Mouse (Mus musculus) CH12.LX (cell line): ENCODE measurements around the gene Hyal3. TPM values are rescaled to one million over a fixed set of nuclear protein-coding genes. Genes with fewer than 3 reads are reported as not detected.

Experiments used
- DNase-seq: peaks from one replicate; pipeline ENCODE4 v3.0.0-alpha.2; 2013; ENCODE audit errors: extremely low read depth
- H3K27ac ChIP-seq: 2 replicates; pipeline ENCODE4 v1.5.1; 2012; ENCODE audit warnings: low read depth, mild to moderate bottlenecking, control low read depth, moderate library complexity; ENCODE audit not compliant: insufficient read depth
- H3K27me3 ChIP-seq: replicated peaks from 2 replicates; pipeline ENCODE3; 2012; ENCODE audit warnings: inconsistent platforms
- H3K36me3 ChIP-seq, 2 experiments: replicated peaks in 1 of 2; 2 replicates each; pipeline versions ENCODE3 to v1.6.1; 2012; ENCODE audit warnings: inconsistent platforms in 1 of 2, low read length in 1 of 2, mild to moderate bottlenecking in 1 of 2, mixed read lengths in 1 of 2, moderate library complexity in 1 of 2; ENCODE audit not compliant: control insufficient read depth in 1 of 2, insufficient read depth in 1 of 2
- H3K4me1 ChIP-seq, 2 experiments: 2 replicates each; pipeline ENCODE4 v1.6.1; 2012; ENCODE audit warnings: inconsistent platforms in 1 of 2, moderate library complexity in 1 of 2; ENCODE audit not compliant: insufficient read depth in 2 of 2, control insufficient read depth in 1 of 2
- H3K4me2 ChIP-seq: 2 replicates; pipeline ENCODE4 v1.6.1; 2012; ENCODE audit warnings: low read depth, mild to moderate bottlenecking, control low read depth; ENCODE audit not compliant: poor library complexity, insufficient read depth, severe bottlenecking
- H3K4me3 ChIP-seq, 3 experiments: fragments of 150-350 bp in 1 of 3; sonication (generic) in 1 of 3; replicated peaks in 1 of 3; 2 replicates each; pipeline versions ENCODE3 to v1.5.1; 2011 to 2012; ENCODE audit warnings: low read depth in 2 of 3, low read length in 2 of 3, mild to moderate bottlenecking in 2 of 3, moderate library complexity in 2 of 3, control low read depth in 1 of 3, improper control_type of control experiment in 1 of 3, inconsistent platforms in 1 of 3, mixed read lengths in 1 of 3; ENCODE audit not compliant: poor library complexity in 1 of 3
- H3K79me2 ChIP-seq: replicated peaks from 2 replicates; pipeline ENCODE4 v1.6.1; 2012; ENCODE audit warnings: mild to moderate bottlenecking, moderate library complexity; ENCODE audit not compliant: control insufficient read depth, poor library complexity, insufficient read depth, severe bottlenecking; ENCODE audit errors: extremely low read depth
- H3K9ac ChIP-seq: 2 replicates; pipeline ENCODE4 v1.6.1; 2012; ENCODE audit warnings: low read depth, mild to moderate bottlenecking, control low read depth, moderate library complexity; ENCODE audit not compliant: insufficient read depth
- H3K9me3 ChIP-seq: replicated peaks from 2 replicates; pipeline ENCODE3; 2012; ENCODE audit warnings: low read length, inconsistent platforms, mixed read lengths
- BHLHE40 ChIP-seq: IDR thresholded peaks from 2 replicates; pipeline ENCODE4 v1.6.1; 2011; ENCODE audit warnings: mild to moderate bottlenecking, low read depth, low read length, improper control_type of control experiment
- CHD1 ChIP-seq: IDR thresholded peaks from 2 replicates; pipeline ENCODE4 v1.6.1; 2012; ENCODE audit warnings: low read depth, low read length, improper control_type of control experiment, inconsistent platforms
- CHD2 ChIP-seq: IDR thresholded peaks from 2 replicates; pipeline ENCODE4 v1.6.1; 2011; ENCODE audit warnings: low read length, improper control_type of control experiment
- CTCF ChIP-seq, 2 experiments: IDR thresholded peaks in 1 of 2; conservative IDR thresholded peaks in 1 of 2; 2 replicates each; pipeline ENCODE4 v1.5.1; 2011 to 2012; ENCODE audit warnings: low read depth in 2 of 2, low read length in 2 of 2, improper control_type of control experiment in 1 of 2, inconsistent platforms in 1 of 2, mild to moderate bottlenecking in 1 of 2, moderate library complexity in 1 of 2
- E2F4 ChIP-seq: IDR thresholded peaks from 2 replicates; pipeline ENCODE4 v1.6.1; 2011; ENCODE audit warnings: low read depth, low read length, improper control_type of control experiment; ENCODE audit not compliant: insufficient replicate concordance
- ELF1 ChIP-seq: IDR thresholded peaks from 2 replicates; pipeline ENCODE4 v1.6.1; 2014; ENCODE audit warnings: low read depth, mild to moderate bottlenecking, inconsistent platforms, low read length, improper control_type of control experiment
- GABPA ChIP-seq: IDR thresholded peaks from 2 replicates; pipeline ENCODE4 v1.6.1; 2012; ENCODE audit warnings: low read depth, low read length, improper control_type of control experiment, inconsistent platforms; ENCODE audit not compliant: insufficient replicate concordance
- HCFC1 ChIP-seq: IDR thresholded peaks from 2 replicates; pipeline ENCODE4 v1.6.1; 2012; ENCODE audit warnings: low read depth, mild to moderate bottlenecking, inconsistent platforms, low read length, improper control_type of control experiment
- JUND ChIP-seq: conservative IDR thresholded peaks from 2 replicates; pipeline ENCODE4 v1.6.1; 2011; ENCODE audit warnings: low read depth, low read length, improper control_type of control experiment
- MAFK ChIP-seq: IDR thresholded peaks from 2 replicates; pipeline ENCODE4 v1.6.1; 2011; ENCODE audit warnings: low read length, improper control_type of control experiment; ENCODE audit not compliant: insufficient replicate concordance
- MAZ ChIP-seq: IDR thresholded peaks from 2 replicates; pipeline ENCODE4 v1.6.1; 2012; ENCODE audit warnings: low read depth, mild to moderate bottlenecking, inconsistent platforms, low read length, improper control_type of control experiment, moderate library complexity
- MEF2A ChIP-seq: IDR thresholded peaks from 2 replicates; pipeline ENCODE4 v1.6.1; 2014; ENCODE audit warnings: low read depth, mild to moderate bottlenecking, inconsistent platforms, low read length, improper control_type of control experiment, borderline replicate concordance
- MXI1 ChIP-seq: IDR thresholded peaks from 2 replicates; pipeline ENCODE4 v1.6.1; 2011; ENCODE audit warnings: mild to moderate bottlenecking, low read depth, low read length, improper control_type of control experiment
- MYC ChIP-seq: IDR thresholded peaks from 2 replicates; pipeline ENCODE4 v1.6.1; 2011; ENCODE audit warnings: low read depth, mild to moderate bottlenecking, improper control_type of control experiment, low read length
- NELFE ChIP-seq: IDR thresholded peaks from 2 replicates; pipeline ENCODE4 v1.6.1; 2011; ENCODE audit warnings: low read depth, low read length, improper control_type of control experiment
- POLR2A ChIP-seq: IDR thresholded peaks from 2 replicates; pipeline ENCODE4 v1.6.1; 2011; ENCODE audit warnings: low read depth, mild to moderate bottlenecking, improper control_type of control experiment, low read length
- SIN3A ChIP-seq: IDR thresholded peaks from 2 replicates; pipeline ENCODE4 v1.6.1; 2012; ENCODE audit warnings: low read length, improper control_type of control experiment, inconsistent platforms
- SMC3 ChIP-seq: IDR thresholded peaks from 2 replicates; pipeline ENCODE4 v1.6.1; 2011; ENCODE audit warnings: low read depth, low read length, improper control_type of control experiment
- TBP ChIP-seq: conservative IDR thresholded peaks from 2 replicates; pipeline ENCODE4 v1.6.1; 2011; ENCODE audit warnings: low read depth, low read length, improper control_type of control experiment
- TCF12 ChIP-seq: IDR thresholded peaks from 2 replicates; pipeline ENCODE4 v1.6.1; 2014; ENCODE audit warnings: low read depth, mild to moderate bottlenecking, inconsistent platforms, low read length, improper control_type of control experiment
- USF1 ChIP-seq: IDR thresholded peaks from 2 replicates; pipeline ENCODE4 v1.6.1; 2014; ENCODE audit warnings: low read depth, mild to moderate bottlenecking, inconsistent platforms, low read length, improper control_type of control experiment
- USF2 ChIP-seq: conservative IDR thresholded peaks from 2 replicates; pipeline ENCODE4 v1.6.1; 2011; ENCODE audit warnings: low read depth, low read length, improper control_type of control experiment
- ZC3H11A ChIP-seq: IDR thresholded peaks from 2 replicates; pipeline ENCODE4 v1.6.1; 2012; ENCODE audit warnings: low read depth, mild to moderate bottlenecking, inconsistent platforms, low read length, improper control_type of control experiment
- ZKSCAN1 ChIP-seq: IDR thresholded peaks from 2 replicates; pipeline ENCODE4 v1.6.1; 2012; ENCODE audit warnings: low read depth, inconsistent platforms, low read length, improper control_type of control experiment, borderline replicate concordance
- ZMIZ1 ChIP-seq: IDR thresholded peaks from 2 replicates; pipeline ENCODE4 v1.6.1; 2012; ENCODE audit warnings: low read depth, mild to moderate bottlenecking, inconsistent platforms, low read length, improper control_type of control experiment
- ZNF384 ChIP-seq: IDR thresholded peaks from 2 replicates; pipeline ENCODE4 v1.6.1; 2012; ENCODE audit warnings: low read depth, low read length, improper control_type of control experiment, inconsistent platforms
- dilution Hi-C: fragments of 300-500 bp; cut with MboI; formaldehyde crosslinking; loops from 2 replicates; pipeline ENCODE4 v1.14.3; 2020; ENCODE audit warnings: low sequenced_read_pairs; ENCODE audit not compliant: extremely low pct_unique_long_range_greater_than_20kb, extremely low pct_ligation_motif_present
- in situ Hi-C: fragments of 300-500 bp; cut with MboI; formaldehyde crosslinking; loops from 3 replicates; pipeline ENCODE4 v1.14.3; 2019; ENCODE audit warnings: low sequenced_read_pairs, low pct_ligation_motif_present, low pct_unique_long_range_greater_than_20kb, mixed read lengths
- polyA plus RNA-seq: library from polyadenylated mRNA; unstranded; fragments of >175 nt; gene quantifications from 2 replicates; pipeline ENCODE4 v1.2.1, GENCODE M21; 2012; ENCODE audit warnings: low read depth; ENCODE audit not compliant: insufficient read length
- total RNA-seq, 2 experiments: library from RNA; depleted of rRNA; stranded (reverse); fragments of 300-350 nt in 1 of 2; fragments of >200 nt in 1 of 2; gene quantifications; 2 replicates each; pipeline ENCODE4 v1.2.3; 2012 to 2014

The Hyal3 gene
- total and polyA plus RNA-seq, 3 experiments = 0.12 to 0.21 (median 0.13) TPM

DNA sequence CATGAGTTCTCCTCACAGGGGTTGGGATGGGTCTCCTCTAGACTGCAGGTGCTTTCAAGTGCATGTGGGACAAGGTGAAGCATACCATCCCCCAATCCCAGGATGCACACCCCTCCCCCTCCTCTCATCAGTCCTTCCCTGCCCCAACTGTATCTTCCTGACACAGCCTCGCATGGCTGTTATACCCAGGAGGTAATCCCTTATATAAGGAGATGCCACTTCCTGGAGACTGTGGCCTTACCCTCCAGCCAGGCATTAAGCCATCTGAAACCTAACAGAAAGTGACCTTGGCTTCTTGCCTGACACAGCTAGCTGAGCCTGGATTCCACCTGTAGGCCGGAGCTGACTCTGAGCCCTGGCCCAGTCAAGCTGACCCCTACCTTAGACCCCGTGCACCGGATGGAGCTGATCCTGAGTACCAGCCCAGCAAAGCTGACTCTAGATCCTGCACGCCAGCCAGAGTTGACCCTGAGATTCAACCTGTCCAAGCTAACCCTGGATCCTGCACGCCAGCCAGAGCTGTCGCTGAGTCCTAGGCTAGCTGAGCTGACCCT, 2.0 kb downstream of the Hyal3 start:
- H3K27me3 ChIP-seq = no peaks in the 10 kb centered on the region
- no peak overlapping the region for H3K4me2 ChIP-seq
- dilution Hi-C loops = no loop called here
- H3K9me3 ChIP-seq = no peaks in the 10 kb centered on the region
- H3K79me2 ChIP-seq = no peaks in the 10 kb centered on the region
- no peak overlapping the region for H3K27ac ChIP-seq
- in situ Hi-C loops = no loop called here
- no peak for TF ChIP-seq ZMIZ1
- TF ChIP-seq ZC3H11A = no peak
- TF ChIP-seq MAZ = no peak
- no peak for TF ChIP-seq NELFE
- no peak for TF ChIP-seq CHD2
- no peak for TF ChIP-seq E2F4
- no peak for TF ChIP-seq ZKSCAN1
- TF ChIP-seq ELF1 = no peak
- no peak for TF ChIP-seq CHD1
- no peak for TF ChIP-seq USF2
- no peak for TF ChIP-seq TCF12
- TF ChIP-seq BHLHE40 = no peak
- no peak for TF ChIP-seq HCFC1
- no peak for TF ChIP-seq CTCF (conservative IDR thresholded peaks at IDR 0.05 in 1 of 2, IDR thresholded peaks at IDR 0.05 in 1 of 2; ENCODE audit: low read depth in 2 of 2, low read length in 2 of 2)
- no peak for TF ChIP-seq JUND
- no peak for TF ChIP-seq MEF2A
- TF ChIP-seq, all 38 proteins: peak for 0
- Histone ChIP-seq H3K4me1 (peaks cover 11 to 38% of the 10 kb centered on the region in 2 experiments), H3K4me3 (no peak overlapping the region), H3K36me3 (peaks cover 8 to 33% of the 10 kb centered on the region in 2 experiments), H3K9ac (no peak overlapping the region)
- DNase-seq = no peak

DNA sequence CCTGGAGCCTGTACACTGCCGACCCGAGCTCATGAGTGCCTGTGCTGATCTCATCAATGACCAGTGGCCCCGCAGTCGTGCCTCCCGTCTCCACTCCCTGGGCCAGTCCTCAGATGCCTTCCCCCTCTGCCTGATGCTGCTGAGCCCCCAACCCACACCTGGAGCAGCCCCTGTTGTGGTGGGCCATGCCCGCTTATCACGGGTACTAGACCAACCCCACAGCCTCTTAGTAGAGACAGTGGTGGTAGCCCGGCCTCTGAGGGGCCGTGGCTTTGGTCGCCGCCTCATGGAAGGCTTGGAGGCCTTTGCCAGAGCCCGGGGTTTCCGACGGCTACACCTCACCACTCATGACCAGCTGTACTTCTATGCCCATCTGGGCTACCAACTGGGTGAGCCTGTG, 2.6 kb downstream of the Hyal3 start:
- in situ Hi-C loops = no loop called here
- Histone ChIP-seq H3K27me3 (no peaks in the 10 kb centered on the region), H3K27ac (no peak overlapping the region), H3K9ac (no peak overlapping the region), H3K9me3 (no peaks in the 10 kb centered on the region), H3K4me2 (no peak overlapping the region), H3K4me1 (peaks cover 11 to 38% of the 10 kb centered on the region in 2 experiments), H3K36me3 (peaks cover 8 to 33% of the 10 kb centered on the region in 2 experiments), H3K4me3 (no peak overlapping the region), H3K79me2 (peaks cover 5% of the 10 kb centered on the region)
- dilution Hi-C loops = no loop called here
- no peak for TF ChIP-seq MXI1
- TF ChIP-seq GABPA = no peak
- TF ChIP-seq MYC = no peak
- TF ChIP-seq POLR2A = no peak
- TF ChIP-seq MAFK = no peak
- TF ChIP-seq ZKSCAN1 = no peak
- TF ChIP-seq TBP = no peak
- TF ChIP-seq USF1 = no peak
- TF ChIP-seq SIN3A = no peak
- no peak for TF ChIP-seq E2F4
- no peak for TF ChIP-seq SMC3
- TF ChIP-seq ZNF384 = no peak
- no peak for TF ChIP-seq CHD2
- DNase-seq = no peak
